Mouse (Mus musculus) spleen, adult 2 months (tissue): ENCODE measurements around the gene Eml6.

Experiments used
- CTCF ChIP-seq: fragments of 200-500 bp; IDR thresholded peaks from 2 replicates; pipeline ENCODE4 v1.5.1; 2011; ENCODE audit warnings: mild to moderate bottlenecking, inconsistent platforms; ENCODE audit not compliant: insufficient read depth, insufficient read length, insufficient replicate concordance; ENCODE audit errors: extremely low read depth
- POLR2A ChIP-seq: fragments of 200-500 bp; IDR thresholded peaks from 2 replicates; pipeline ENCODE4 v1.6.1; 2011; ENCODE audit warnings: low read depth, low read length, inconsistent platforms

- TF ChIP-seq CTCF (no peak), POLR2A (no peak)
Measured at GRCm38 (mm10) chr11:29747881-29748280, 278.0 kb downstream of the Eml6 start.
